Mouse (Mus musculus) layer of hippocampus, adult 9-10 months (tissue): Measurements from ENCODE around the gene Lypd6.

Experiments used
- DNase-seq: peaks from one replicate; pipeline ENCODE4 v3.0.0; 2022; ENCODE audit warnings: low spot score

Gene Lypd6

DNA sequence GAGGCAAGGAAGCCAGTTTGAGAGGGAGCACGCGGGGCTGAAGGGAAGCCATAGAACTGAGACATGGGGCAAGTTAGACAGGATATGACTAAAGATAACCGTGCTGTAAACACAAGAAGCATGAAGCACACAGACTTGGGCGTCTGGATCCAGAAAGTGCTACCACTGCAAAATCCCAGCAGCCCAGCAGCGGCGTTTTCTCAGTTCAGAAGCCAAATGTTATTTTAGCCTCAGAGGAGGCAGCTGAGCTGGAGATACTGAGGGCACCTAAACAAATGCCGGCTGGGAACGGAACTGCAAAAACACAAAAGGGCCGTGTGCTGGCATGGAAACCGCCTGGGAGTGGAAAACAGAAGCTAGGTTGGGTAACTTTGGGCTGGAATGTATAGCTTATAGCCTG, 43.9 kb downstream of the Lypd6 start:
- no peak for DNase-seq

DNA sequence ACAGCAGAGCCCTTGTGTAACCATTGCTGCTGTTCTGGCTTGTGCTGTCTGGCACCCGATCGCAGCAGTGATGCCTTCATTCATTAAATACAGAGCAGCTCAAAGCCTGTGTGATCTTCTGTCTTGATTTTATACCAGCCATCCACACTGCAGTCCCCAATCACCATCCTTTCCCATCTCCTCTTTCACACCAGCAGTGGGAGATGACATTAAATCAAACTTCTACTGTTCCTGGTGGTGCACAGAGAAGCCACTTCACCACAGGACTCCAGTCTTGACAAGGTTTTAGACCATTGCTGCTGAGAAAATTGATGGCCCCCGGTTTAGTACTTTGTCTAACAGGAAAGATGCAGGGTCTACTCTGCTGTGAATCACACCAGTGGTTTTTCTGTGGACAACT, 44.9 kb downstream of the Lypd6 start:
- no peak for DNase-seq

GRCm38 (mm10) chr2:50111609-50112008, 45.4 kb downstream of the Lypd6 start:
- DNase-seq, result no peak

- DNase-seq, result no peak
Observed at GRCm38 (mm10) chr2:50112427-50112826, 46.2 kb downstream of the Lypd6 start.

DNA sequence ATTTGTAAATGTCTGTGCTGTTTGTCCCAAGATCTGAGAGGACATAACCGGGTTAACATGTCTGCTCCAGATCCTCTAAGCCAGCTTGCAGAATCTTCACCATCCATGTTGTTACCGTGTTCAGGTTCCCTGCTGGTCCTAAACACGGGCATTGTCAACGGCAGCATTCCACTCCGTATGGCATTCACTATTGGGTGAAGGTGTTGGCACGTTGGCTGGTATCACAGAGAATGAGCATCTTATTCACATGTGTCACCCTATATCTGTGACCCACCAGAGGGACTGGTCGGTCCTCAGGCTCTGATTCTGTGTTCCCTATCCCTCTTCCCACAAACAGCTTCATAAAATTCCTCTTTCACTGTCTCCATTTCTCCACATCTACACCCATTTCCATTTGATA, 52.9 kb downstream of the Lypd6 start:
- no peak for DNase-seq

- no peak for DNase-seq
Observed at GRCm38 (mm10) chr2:50120839-50121238, 54.6 kb downstream of the Lypd6 start.

DNA sequence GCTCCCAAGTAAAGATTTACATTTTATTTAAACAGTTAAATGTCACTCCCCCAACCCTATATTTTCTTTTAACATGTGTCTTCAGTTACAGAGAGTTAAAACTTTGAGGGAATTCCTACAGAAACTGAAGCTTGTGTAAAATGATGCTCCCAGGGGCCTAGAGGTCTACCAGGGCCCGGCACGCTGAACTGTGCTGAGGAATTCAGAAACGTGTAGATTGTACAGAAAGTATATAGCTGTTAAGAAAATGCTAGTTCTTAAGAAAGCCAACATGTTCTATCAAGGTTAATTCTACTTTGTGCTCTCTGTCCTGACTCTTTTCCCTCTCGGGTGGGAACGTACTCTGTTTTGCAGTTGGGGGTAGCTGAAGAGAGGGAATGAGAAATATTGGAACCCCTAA, 57.1 kb downstream of the Lypd6 start:
- no peak for DNase-seq

GRCm38 (mm10) chr2:50127513-50128175, 61.4 kb downstream of the Lypd6 start:
- DNase-seq, result no peak

DNA sequence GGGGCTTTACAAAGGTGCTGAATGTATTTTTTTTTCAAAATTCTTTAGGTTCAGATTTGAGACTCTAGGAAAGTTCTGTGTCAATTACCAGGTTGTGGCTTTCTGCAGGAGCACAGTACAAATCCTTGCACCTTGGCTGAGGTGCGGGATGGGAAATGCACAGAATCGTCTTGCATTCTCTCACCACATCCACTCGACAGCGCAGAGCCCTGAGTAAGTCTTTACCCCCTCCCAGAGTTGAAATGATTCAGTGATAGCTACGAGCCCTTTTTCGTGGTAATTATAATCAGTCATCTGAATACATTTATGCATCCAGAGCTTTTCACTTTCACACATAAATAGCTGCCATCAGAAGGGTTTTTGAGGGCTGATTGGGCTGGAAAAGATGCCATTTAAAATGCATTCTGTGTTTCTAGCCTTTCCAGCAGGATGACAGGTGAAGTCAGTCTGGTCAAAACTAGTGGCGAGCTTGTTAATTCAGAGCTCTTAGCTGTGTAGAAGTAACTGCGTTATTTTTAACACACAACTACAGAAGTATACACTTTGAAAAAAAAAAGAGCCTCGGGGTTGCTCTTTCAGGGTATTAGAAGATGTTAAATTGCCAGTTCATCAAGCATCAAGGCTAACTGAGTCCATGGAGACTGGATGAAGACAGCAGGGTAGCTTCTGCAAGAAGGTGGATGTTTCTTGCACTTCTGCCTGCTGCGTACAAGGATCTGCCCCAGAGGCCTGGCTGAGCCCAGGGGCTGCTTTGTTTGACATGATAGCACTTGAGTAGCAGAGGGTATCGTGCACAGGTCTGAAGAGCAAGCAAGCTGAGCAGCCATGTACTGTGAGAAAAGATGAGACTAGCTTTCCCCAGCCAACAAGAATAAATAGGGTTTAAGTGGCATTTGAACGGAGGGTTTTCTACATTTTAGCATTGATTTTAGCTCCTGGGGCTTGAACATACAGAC, 62.4 kb downstream of the Lypd6 start:
- DNase-seq, result no peak

- DNase-seq, result no peak
Observed at GRCm38 (mm10) chr2:50130674-50131073, 64.4 kb downstream of the Lypd6 start.

DNA sequence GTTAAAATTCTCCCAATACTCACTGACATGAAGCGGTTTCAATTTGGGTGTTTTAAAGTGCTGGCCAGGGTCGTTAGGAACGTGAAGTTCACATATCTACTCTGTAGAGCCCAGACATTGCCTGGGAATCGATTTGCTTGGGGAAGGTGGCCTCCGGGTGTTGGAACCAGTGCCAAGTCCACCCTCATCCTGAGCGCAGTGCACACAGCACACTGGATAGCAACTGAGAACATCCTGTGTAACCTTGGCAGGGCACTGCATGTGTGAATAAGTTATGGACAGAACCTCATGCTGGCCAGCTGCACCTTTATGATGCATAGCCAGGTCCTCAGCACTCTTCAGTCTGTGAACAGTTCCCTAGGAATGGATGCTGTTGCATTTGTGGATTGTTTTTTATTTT, 77.4 kb downstream of the Lypd6 start:
- no peak for DNase-seq

DNA sequence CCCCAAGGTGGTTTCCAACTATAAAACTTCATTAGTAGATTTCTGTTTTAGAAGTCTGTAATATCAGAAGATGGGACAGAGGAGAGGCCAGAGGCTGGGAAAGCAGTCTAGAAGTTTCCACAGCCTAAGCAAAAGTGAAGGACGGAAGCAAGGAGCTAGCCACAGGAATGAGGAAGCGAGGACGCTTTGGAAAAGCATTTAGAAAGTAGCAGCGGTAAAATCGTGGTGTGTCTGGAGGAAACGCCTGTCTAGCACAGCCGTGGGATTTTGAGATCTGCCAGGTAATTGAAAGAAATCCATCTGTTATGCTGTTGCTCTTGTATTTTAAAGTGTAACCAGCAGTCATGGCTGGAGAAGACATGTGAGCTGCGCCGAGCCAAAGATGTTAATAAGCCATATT, 81.1 kb downstream of the Lypd6 start:
- DNase-seq, result no peak

DNA sequence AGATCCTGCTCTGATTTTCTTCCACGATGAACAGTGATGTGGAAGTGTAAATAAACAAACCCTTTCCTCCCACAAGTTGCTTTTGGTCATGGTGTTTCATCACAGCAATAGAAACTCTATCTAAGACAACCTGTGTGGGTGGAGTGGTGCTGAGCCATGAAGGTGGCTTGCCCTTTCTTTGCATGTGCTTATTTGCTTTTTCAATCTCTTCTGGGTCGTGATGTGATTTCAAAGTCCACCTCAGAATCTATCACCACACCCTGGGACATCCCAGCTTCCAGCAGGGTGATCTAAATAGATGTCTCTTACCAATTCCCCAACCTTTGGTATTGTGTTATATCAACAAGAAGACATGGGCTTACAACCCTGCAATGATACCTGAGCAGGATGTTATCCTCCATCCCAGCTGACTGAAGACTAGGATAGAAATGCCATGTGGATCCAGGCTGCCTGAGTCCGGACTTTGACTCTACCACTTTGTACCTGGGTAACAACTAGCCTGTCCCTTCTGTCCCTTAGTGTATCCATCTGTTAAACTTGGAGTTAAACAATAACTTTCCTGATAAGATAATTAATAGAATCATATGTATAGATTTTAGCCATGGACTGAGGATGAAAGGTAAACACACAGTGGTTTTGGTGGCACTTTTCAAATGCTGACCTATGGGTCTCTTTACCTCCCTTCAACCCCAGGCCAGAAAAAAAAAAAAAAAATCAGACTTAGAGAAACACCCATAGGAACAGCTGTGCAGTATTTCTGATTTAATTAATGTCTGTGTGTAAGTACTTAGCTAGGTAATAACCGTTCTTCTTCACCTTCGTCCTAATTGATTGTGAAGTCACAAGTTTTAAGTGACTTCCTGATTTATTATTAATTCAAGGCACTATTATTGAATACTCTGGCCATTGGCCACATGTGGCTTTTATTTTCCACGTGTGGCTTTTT, 83.3 kb downstream of the Lypd6 start:
- no peak for DNase-seq

DNA sequence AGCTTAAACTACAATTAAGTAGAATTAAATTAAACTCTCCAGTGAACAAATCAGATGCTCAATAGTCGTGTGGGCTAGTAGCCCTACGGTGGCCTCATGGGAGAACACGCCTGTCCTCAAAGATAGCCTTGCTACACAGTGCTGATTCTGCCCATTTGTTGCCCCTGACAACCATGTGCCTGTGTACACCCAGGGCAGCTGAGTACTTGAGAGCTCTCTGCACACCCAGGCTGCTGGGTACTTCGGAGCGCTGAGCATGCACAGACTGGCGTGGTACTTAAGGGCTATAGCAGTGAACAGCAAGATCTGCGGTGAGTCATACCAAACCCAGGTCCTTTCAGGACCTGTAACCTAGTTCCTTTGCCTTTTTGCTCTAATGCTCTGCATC, 84.0 kb downstream of the Lypd6 start:
- no peak for DNase-seq

GRCm38 (mm10) chr2:50150816-50151215, 84.6 kb downstream of the Lypd6 start:
- DNase-seq, result no peak

- no peak for DNase-seq
Observed at GRCm38 (mm10) chr2:50151401-50151800, 85.2 kb downstream of the Lypd6 start.

DNA sequence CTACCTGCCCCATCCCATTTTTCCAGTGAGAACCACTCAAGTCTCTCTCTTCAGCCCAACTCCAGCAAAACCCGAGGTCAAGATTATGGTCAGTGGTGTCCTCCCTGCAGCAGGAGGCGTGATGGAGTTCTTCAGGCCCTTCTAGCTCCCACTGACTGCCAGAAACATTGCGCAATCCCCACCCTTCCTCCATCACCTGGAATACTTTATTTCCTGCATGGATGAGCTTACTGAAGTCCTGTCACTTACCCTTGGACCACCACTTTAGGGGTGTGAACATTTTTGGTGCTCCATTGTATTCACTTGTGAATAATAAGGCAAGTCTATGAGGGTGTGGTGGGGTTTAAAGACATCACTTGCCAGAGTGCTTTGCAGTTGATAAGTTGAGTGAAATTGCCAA, 85.7 kb downstream of the Lypd6 start:
- DNase-seq, result no peak

DNA sequence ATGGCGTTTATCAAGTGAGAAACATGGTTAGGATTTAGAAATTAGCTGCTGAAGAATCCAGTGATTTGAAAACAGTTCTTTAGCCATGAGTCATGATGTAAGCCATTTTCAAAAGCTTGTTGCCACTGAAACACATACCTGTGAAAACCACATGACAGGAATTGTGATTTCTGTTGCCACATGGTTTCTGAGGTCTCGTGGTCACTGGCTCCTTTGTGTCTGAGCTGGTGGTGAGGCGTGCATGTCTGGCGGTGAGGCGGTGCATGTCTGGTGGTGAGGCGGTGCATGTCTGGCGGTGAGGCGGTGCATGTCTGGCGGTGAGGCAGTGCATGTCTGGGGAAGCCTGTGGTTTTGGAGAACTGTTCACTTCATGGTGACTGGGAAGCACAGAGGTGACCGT, 89.8 kb downstream of the Lypd6 start:
- DNase-seq, result no peak

GRCm38 (mm10) chr2:50160069-50160468, 93.8 kb downstream of the Lypd6 start:
- no peak for DNase-seq

DNA sequence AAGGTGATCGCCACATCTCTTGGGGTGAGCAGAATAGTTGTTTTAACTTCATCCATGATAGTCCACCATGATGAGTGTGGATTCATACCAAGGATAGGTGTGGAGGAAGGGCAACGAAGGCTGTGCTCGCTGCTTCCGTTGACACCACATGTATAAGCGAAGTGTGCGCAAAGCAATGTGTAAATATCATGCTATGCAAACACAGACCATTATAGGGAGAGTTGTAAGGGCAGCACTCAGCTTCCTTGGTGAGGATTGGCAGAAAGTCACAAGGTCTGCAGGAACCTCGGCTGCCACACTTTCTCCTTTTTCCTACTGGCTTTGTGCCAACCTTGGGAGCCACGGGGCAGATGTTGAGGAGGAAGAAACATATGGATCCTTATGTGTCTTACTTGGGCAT, 97.4 kb downstream of the Lypd6 start:
- DNase-seq, result no peak

- no peak for DNase-seq
Observed at GRCm38 (mm10) chr2:50165277-50165676, 99.0 kb downstream of the Lypd6 start.

GRCm38 (mm10) chr2:50166082-50166481, 99.9 kb downstream of the Lypd6 start:
- DNase-seq, result no peak
